Mouse (Mus musculus): ENCODE results near the gene Aldh1l1. TPM values are rescaled to one million over a fixed set of nuclear protein-coding genes. Genes with fewer than 3 reads are reported as not detected.

The Aldh1l1 gene
- polyA plus RNA-seq, 3 experiments from 2014 or later: 0.34 to 0.77 TPM; not detected in 1

GRCm38 (mm10) chr6:90551251-90551650, 65.0 kb downstream of the Aldh1l1 start:
- ATAC-seq: no peak

GRCm38 (mm10) chr6:90553197-90553596, 67.0 kb downstream of the Aldh1l1 start:
- ATAC-seq: no peak

- ATAC-seq: no peak
Observed at GRCm38 (mm10) chr6:90553682-90554081, 67.5 kb downstream of the Aldh1l1 start.

- no peak for ATAC-seq
Observed at GRCm38 (mm10) chr6:90556534-90557058, 70.4 kb downstream of the Aldh1l1 start.

GRCm38 (mm10) chr6:90557077-90557476, 70.8 kb downstream of the Aldh1l1 start:
- no peak for ATAC-seq

GRCm38 (mm10) chr6:90557829-90558693, 71.8 kb downstream of the Aldh1l1 start:
- no peak for ATAC-seq

GRCm38 (mm10) chr6:90560390-90561058, 74.3 kb downstream of the Aldh1l1 start:
- ATAC-seq: no peak

- no peak for ATAC-seq
Observed at GRCm38 (mm10) chr6:90561234-90561781, 75.1 kb downstream of the Aldh1l1 start.

GRCm38 (mm10) chr6:90564240-90564639, 78.0 kb downstream of the Aldh1l1 start:
- ATAC-seq: no peak

- ATAC-seq: no peak
Observed at GRCm38 (mm10) chr6:90565357-90566215, 79.4 kb downstream of the Aldh1l1 start.

GRCm38 (mm10) chr6:90567486-90567885, 81.3 kb downstream of the Aldh1l1 start:
- ATAC-seq: no peak

- no peak for ATAC-seq
Observed at GRCm38 (mm10) chr6:90567928-90568327, 81.7 kb downstream of the Aldh1l1 start.

- ATAC-seq: no peak
Observed at GRCm38 (mm10) chr6:90568721-90569120, 82.5 kb downstream of the Aldh1l1 start.

GRCm38 (mm10) chr6:90569736-90570383, 83.6 kb downstream of the Aldh1l1 start:
- no peak for ATAC-seq

GRCm38 (mm10) chr6:90570392-90570791, 84.2 kb downstream of the Aldh1l1 start:
- no peak for ATAC-seq

- ATAC-seq: no peak
Observed at GRCm38 (mm10) chr6:90575261-90575715, 89.1 kb downstream of the Aldh1l1 start.

- no peak for ATAC-seq
Observed at GRCm38 (mm10) chr6:90578174-90578573, 91.9 kb downstream of the Aldh1l1 start.

GRCm38 (mm10) chr6:90582331-90582730, 96.1 kb downstream of the Aldh1l1 start:
- no peak for ATAC-seq

GRCm38 (mm10) chr6:90588113-90588512, 101.9 kb downstream of the Aldh1l1 start:
- no peak for ATAC-seq

- no peak for ATAC-seq
Observed at GRCm38 (mm10) chr6:90590707-90591106, 104.5 kb downstream of the Aldh1l1 start.

GRCm38 (mm10) chr6:90594972-90595371, 108.7 kb downstream of the Aldh1l1 start:
- ATAC-seq: no peak

- ATAC-seq: no peak
Observed at GRCm38 (mm10) chr6:90597060-90597459, 110.8 kb downstream of the Aldh1l1 start.
